Mouse (Mus musculus) CH12.LX (cell line): ENCODE results near the gene Tmem179b. TPM values are rescaled to one million over a fixed set of nuclear protein-coding genes. Genes with fewer than 3 reads are reported as not detected.

ENCODE experiments used
- DNase-seq: peaks from one replicate; pipeline ENCODE4 v3.0.0-alpha.2; 2013; ENCODE audit errors: extremely low read depth
- H3K27ac ChIP-seq: 2 replicates; pipeline ENCODE4 v1.5.1; 2012; ENCODE audit warnings: low read depth, mild to moderate bottlenecking, control low read depth, moderate library complexity; ENCODE audit not compliant: insufficient read depth
- H3K27me3 ChIP-seq: replicated peaks from 2 replicates; pipeline ENCODE3; 2012; ENCODE audit warnings: inconsistent platforms
- H3K36me3 ChIP-seq, 2 experiments: replicated peaks in 1 of 2; 2 replicates each; pipeline versions ENCODE3 to v1.6.1; 2012; ENCODE audit warnings: inconsistent platforms in 1 of 2, low read length in 1 of 2, mild to moderate bottlenecking in 1 of 2, mixed read lengths in 1 of 2, moderate library complexity in 1 of 2; ENCODE audit not compliant: control insufficient read depth in 1 of 2, insufficient read depth in 1 of 2
- H3K4me1 ChIP-seq, 2 experiments: 2 replicates each; pipeline ENCODE4 v1.6.1; 2012; ENCODE audit warnings: inconsistent platforms in 1 of 2, moderate library complexity in 1 of 2; ENCODE audit not compliant: insufficient read depth in 2 of 2, control insufficient read depth in 1 of 2
- H3K4me2 ChIP-seq: 2 replicates; pipeline ENCODE4 v1.6.1; 2012; ENCODE audit warnings: low read depth, mild to moderate bottlenecking, control low read depth; ENCODE audit not compliant: poor library complexity, insufficient read depth, severe bottlenecking
- H3K4me3 ChIP-seq, 3 experiments: fragments of 150-350 bp in 1 of 3; sonication (generic) in 1 of 3; replicated peaks in 1 of 3; 2 replicates each; pipeline versions ENCODE3 to v1.5.1; 2011 to 2012; ENCODE audit warnings: low read depth in 2 of 3, low read length in 2 of 3, mild to moderate bottlenecking in 2 of 3, moderate library complexity in 2 of 3, control low read depth in 1 of 3, improper control_type of control experiment in 1 of 3, inconsistent platforms in 1 of 3, mixed read lengths in 1 of 3; ENCODE audit not compliant: poor library complexity in 1 of 3
- H3K79me2 ChIP-seq: replicated peaks from 2 replicates; pipeline ENCODE4 v1.6.1; 2012; ENCODE audit warnings: mild to moderate bottlenecking, moderate library complexity; ENCODE audit not compliant: control insufficient read depth, poor library complexity, insufficient read depth, severe bottlenecking; ENCODE audit errors: extremely low read depth
- H3K9ac ChIP-seq: 2 replicates; pipeline ENCODE4 v1.6.1; 2012; ENCODE audit warnings: low read depth, mild to moderate bottlenecking, control low read depth, moderate library complexity; ENCODE audit not compliant: insufficient read depth
- H3K9me3 ChIP-seq: replicated peaks from 2 replicates; pipeline ENCODE3; 2012; ENCODE audit warnings: low read length, inconsistent platforms, mixed read lengths
- BHLHE40 ChIP-seq: IDR thresholded peaks from 2 replicates; pipeline ENCODE4 v1.6.1; 2011; ENCODE audit warnings: mild to moderate bottlenecking, low read depth, low read length, improper control_type of control experiment
- CHD1 ChIP-seq: IDR thresholded peaks from 2 replicates; pipeline ENCODE4 v1.6.1; 2012; ENCODE audit warnings: low read depth, low read length, improper control_type of control experiment, inconsistent platforms
- CTCF ChIP-seq, 2 experiments: IDR thresholded peaks in 1 of 2; conservative IDR thresholded peaks in 1 of 2; 2 replicates each; pipeline ENCODE4 v1.5.1; 2011 to 2012; ENCODE audit warnings: low read depth in 2 of 2, low read length in 2 of 2, improper control_type of control experiment in 1 of 2, inconsistent platforms in 1 of 2, mild to moderate bottlenecking in 1 of 2, moderate library complexity in 1 of 2
- E2F4 ChIP-seq: IDR thresholded peaks from 2 replicates; pipeline ENCODE4 v1.6.1; 2011; ENCODE audit warnings: low read depth, low read length, improper control_type of control experiment; ENCODE audit not compliant: insufficient replicate concordance
- GABPA ChIP-seq: IDR thresholded peaks from 2 replicates; pipeline ENCODE4 v1.6.1; 2012; ENCODE audit warnings: low read depth, low read length, improper control_type of control experiment, inconsistent platforms; ENCODE audit not compliant: insufficient replicate concordance
- IRF4 ChIP-seq: IDR thresholded peaks from 2 replicates; pipeline ENCODE4 v1.6.1; 2014; ENCODE audit warnings: low read depth, mild to moderate bottlenecking, inconsistent platforms, low read length, improper control_type of control experiment
- KAT2A ChIP-seq: IDR thresholded peaks from 2 replicates; pipeline ENCODE4 v1.6.1; 2012; ENCODE audit warnings: low read length, improper control_type of control experiment, inconsistent platforms; ENCODE audit not compliant: insufficient replicate concordance
- MAZ ChIP-seq: IDR thresholded peaks from 2 replicates; pipeline ENCODE4 v1.6.1; 2012; ENCODE audit warnings: low read depth, mild to moderate bottlenecking, inconsistent platforms, low read length, improper control_type of control experiment, moderate library complexity
- MEF2A ChIP-seq: IDR thresholded peaks from 2 replicates; pipeline ENCODE4 v1.6.1; 2014; ENCODE audit warnings: low read depth, mild to moderate bottlenecking, inconsistent platforms, low read length, improper control_type of control experiment, borderline replicate concordance
- MXI1 ChIP-seq: IDR thresholded peaks from 2 replicates; pipeline ENCODE4 v1.6.1; 2011; ENCODE audit warnings: mild to moderate bottlenecking, low read depth, low read length, improper control_type of control experiment
- MYC ChIP-seq: IDR thresholded peaks from 2 replicates; pipeline ENCODE4 v1.6.1; 2011; ENCODE audit warnings: low read depth, mild to moderate bottlenecking, improper control_type of control experiment, low read length
- NELFE ChIP-seq: IDR thresholded peaks from 2 replicates; pipeline ENCODE4 v1.6.1; 2011; ENCODE audit warnings: low read depth, low read length, improper control_type of control experiment
- NRF1 ChIP-seq: IDR thresholded peaks from 2 replicates; pipeline ENCODE4 v1.6.1; 2014; ENCODE audit warnings: low read depth, mild to moderate bottlenecking, inconsistent platforms, low read length, improper control_type of control experiment, moderate library complexity
- POLR2A ChIP-seq: IDR thresholded peaks from 2 replicates; pipeline ENCODE4 v1.6.1; 2011; ENCODE audit warnings: low read depth, mild to moderate bottlenecking, improper control_type of control experiment, low read length
- POLR2AphosphoS2 ChIP-seq: IDR thresholded peaks from 2 replicates; pipeline ENCODE4 v1.6.1; 2011; ENCODE audit warnings: low read depth, low read length, improper control_type of control experiment
- RAD21 ChIP-seq: IDR thresholded peaks from 2 replicates; pipeline ENCODE4 v1.6.1; 2011; ENCODE audit warnings: low read depth, mild to moderate bottlenecking, low read length, improper control_type of control experiment, moderate library complexity
- RCOR1 ChIP-seq: conservative IDR thresholded peaks from 2 replicates; pipeline ENCODE4 v1.6.1; 2012; ENCODE audit warnings: low read depth, mild to moderate bottlenecking, inconsistent platforms, low read length, improper control_type of control experiment
- SMC3 ChIP-seq: IDR thresholded peaks from 2 replicates; pipeline ENCODE4 v1.6.1; 2011; ENCODE audit warnings: low read depth, low read length, improper control_type of control experiment
- USF1 ChIP-seq: IDR thresholded peaks from 2 replicates; pipeline ENCODE4 v1.6.1; 2014; ENCODE audit warnings: low read depth, mild to moderate bottlenecking, inconsistent platforms, low read length, improper control_type of control experiment
- USF2 ChIP-seq: conservative IDR thresholded peaks from 2 replicates; pipeline ENCODE4 v1.6.1; 2011; ENCODE audit warnings: low read depth, low read length, improper control_type of control experiment
- ZC3H11A ChIP-seq: IDR thresholded peaks from 2 replicates; pipeline ENCODE4 v1.6.1; 2012; ENCODE audit warnings: low read depth, mild to moderate bottlenecking, inconsistent platforms, low read length, improper control_type of control experiment
- ZNF384 ChIP-seq: IDR thresholded peaks from 2 replicates; pipeline ENCODE4 v1.6.1; 2012; ENCODE audit warnings: low read depth, low read length, improper control_type of control experiment, inconsistent platforms
- dilution Hi-C: fragments of 300-500 bp; cut with MboI; formaldehyde crosslinking; loops from 2 replicates; pipeline ENCODE4 v1.14.3; 2020; ENCODE audit warnings: low sequenced_read_pairs; ENCODE audit not compliant: extremely low pct_unique_long_range_greater_than_20kb, extremely low pct_ligation_motif_present
- in situ Hi-C: fragments of 300-500 bp; cut with MboI; formaldehyde crosslinking; loops from 3 replicates; pipeline ENCODE4 v1.14.3; 2019; ENCODE audit warnings: low sequenced_read_pairs, low pct_ligation_motif_present, low pct_unique_long_range_greater_than_20kb, mixed read lengths
- polyA plus RNA-seq: library from polyadenylated mRNA; unstranded; fragments of >175 nt; gene quantifications from 2 replicates; pipeline ENCODE4 v1.2.1, GENCODE M21; 2012; ENCODE audit warnings: low read depth; ENCODE audit not compliant: insufficient read length
- total RNA-seq, 2 experiments: library from RNA; depleted of rRNA; stranded (reverse); fragments of 300-350 nt in 1 of 2; fragments of >200 nt in 1 of 2; gene quantifications; 2 replicates each; pipeline ENCODE4 v1.2.3; 2012 to 2014

The Tmem179b gene
- total and polyA plus RNA-seq, 3 experiments = 54.4 to 105 (median 72.0) TPM

- in situ Hi-C loops (no loop called here), dilution Hi-C loops (no loop called here)
- Histone ChIP-seq H3K4me3 (peak overlapping the region; percentile 90 to 96 (median 91)), H3K9me3 (no peaks in the 10 kb centered on the region), H3K79me2 (peaks cover 64% of the 10 kb centered on the region), H3K36me3 (peaks cover 31 to 45% of the 10 kb centered on the region in 2 experiments), H3K27me3 (no peaks in the 10 kb centered on the region), H3K4me1 (peaks cover 10 to 42% of the 10 kb centered on the region in 2 experiments), H3K4me2 (peak overlapping the region; percentile 93), H3K27ac (peak overlapping the region; percentile 91), H3K9ac (peak overlapping the region; percentile 95)
- DNase-seq = no peak
- TF ChIP-seq KAT2A (no peak), IRF4 (no peak), MYC (no peak), CTCF (conservative IDR thresholded peaks at IDR 0.05 in 1 of 2, IDR thresholded peaks at IDR 0.05 in 1 of 2; ENCODE audit: low read depth in 2 of 2, low read length in 2 of 2) (no peak), NELFE (no peak), ZC3H11A (no peak), MEF2A (no peak), CHD1 (no peak), SMC3 (no peak), MAZ (no peak), USF1 (no peak), BHLHE40 (no peak), GABPA (no peak), RCOR1 (no peak), E2F4 (no peak), RAD21 (no peak), ZNF384 (no peak), MXI1 (no peak), POLR2AphosphoS2 (no peak)
Observed at GRCm38 (mm10) chr19:8818301-8818798, 44.1 kb upstream of the Tmem179b start.

- dilution Hi-C loops (no loop called here), in situ Hi-C loops (no loop called here)
- TF ChIP-seq SMC3 (no peak), IRF4 (no peak), USF2 (no peak), NRF1 (no peak), MEF2A (no peak), POLR2A (0 out of 2 replicates have a peak, but pooled peaks have one; percentile 29), E2F4 (no peak), BHLHE40 (0 out of 2 replicates have a peak, but pooled peaks have one; percentile 28)
- H3K9me3 ChIP-seq = no peaks in the 10 kb centered on the region
- peak overlapping the region; percentile 81 for H3K4me2 ChIP-seq
- H3K27ac ChIP-seq = no peak overlapping the region
- H3K27me3 ChIP-seq = no peaks in the 10 kb centered on the region
- peaks cover 33 to 51% of the 10 kb centered on the region in 2 experiments for H3K36me3 ChIP-seq
- no peak for DNase-seq
- H3K9ac ChIP-seq = peak overlapping the region; percentile 95; the same call in 1 of the 2 replicates
- peaks cover 55% of the 10 kb centered on the region for H3K79me2 ChIP-seq
- peak overlapping the region; percentile 22 to 31 (median 27) for H3K4me3 ChIP-seq
- peaks cover 10 to 34% of the 10 kb centered on the region in 2 experiments for H3K4me1 ChIP-seq
Observed at GRCm38 (mm10) chr19:8817001-8817400, 42.7 kb upstream of the Tmem179b start.
